Mouse (Mus musculus): Measurements from ENCODE around the gene Gm10230. TPM values are rescaled to one million over a fixed set of nuclear protein-coding genes. Genes with fewer than 3 reads are reported as not detected.
"Not testable (repeated sequence)": the region's sequence is repeated elsewhere in the genome, so short reads cannot be mapped to it uniquely, and the experiment has no call there.

Gene Gm10230
- polyA plus RNA-seq (2015; fragmentation: Nextera tagmentation; extraction: Ambion mirVana): not detected in 2 replicates

GRCm38 (mm10) chrX:27494782-27495181 lies at the start of gene Gm10230:
Gene Gm10230, minus strand, starts transcription at chrX:27494882.
- not testable (repeated sequence) for H3K4me3 ChIP-seq (ENCODE audit: low read depth, low read length); H3K9ac ChIP-seq (ENCODE audit: low read length); ATAC-seq (ENCODE audit: low FRiP score, low TSS enrichment); H3K27me3 ChIP-seq (ENCODE audit: control insufficient read depth, insufficient read depth, low read length); H3K9me3 ChIP-seq (ENCODE audit: control insufficient read depth, low read length); H3K4me1 ChIP-seq (replicated peaks; ENCODE audit: control insufficient read depth, insufficient read depth); DNase-seq (ENCODE audit: low spot score); H3K27ac ChIP-seq (replicated peaks); H3K36me3 ChIP-seq (ENCODE audit: control insufficient read depth, insufficient read depth, low read length); H3K4me2 ChIP-seq (replicated peaks; ENCODE audit: low read depth)
- WGBS: no CpG with 5 or more reads among the region's 7 CpGs

Small RNA genes lying within 50 kb of the gene (microRNA-seq; reads per million reads assigned to microRNA genes)
- not detected for gene Gm44452

Measured in stomach, postnatal 0 days (tissue).